Mouse (Mus musculus) cerebellum, adult 2 months (tissue): ENCODE measurements at regions not wholly inside any gene's neighbourhood (a gene's known extent, or its start where the extent isn't known, plus 50 kb on each side); places are given as distances from the start of the nearest gene placed in this dataset.

Source experiments
- CTCF ChIP-seq: fragments of 200-500 bp; IDR thresholded peaks from 2 replicates; pipeline ENCODE4 v1.5.1; 2011; ENCODE audit warnings: low read depth, mild to moderate bottlenecking, control low read depth, low read length, moderate library complexity, borderline replicate concordance; ENCODE audit not compliant: insufficient read depth
- POLR2A ChIP-seq: fragments of 200-500 bp; IDR thresholded peaks from 2 replicates; pipeline ENCODE4 v1.6.1; 2011; ENCODE audit warnings: low read length, control low read depth, borderline replicate concordance; ENCODE audit not compliant: insufficient read depth

GRCm38 (mm10) chr9:5771158-5771557, 397.2 kb upstream of the Pdgfd start:
- TF ChIP-seq CTCF (no peak), POLR2A (no peak)
